In genomic region chr14:54995457-54996138, GRCm38 (mm10) we compare ENCODE assay signal across 11 mouse cellular contexts. TPM values are rescaled to one million over a fixed set of nuclear protein-coding genes. Genes with fewer than 3 reads are reported as not detected.
DNase-seq lines count a peak whose midpoint lies in the region; TF ChIP-seq lines count a peak whose summit lies in the region.
"Had no signal": no experiment of that assay in that cellular context is flagged by ENCODE, and none has a peak within 500 bp of the region (broad histone marks: within the 10 kb centered on the region; RNA-seq: fewer than 3 reads in every experiment).

No protein-coding gene starts in this region.

- H3K36me3 ChIP-seq in heart, adult 2 months (ENCODE audit: control insufficient read depth, insufficient read depth, low read length) = no peaks in the 10 kb centered on the region

- TF ChIP-seq EP300 in heart, adult 2 months (IDR thresholded peaks at IDR 0.05; ENCODE audit: insufficient read depth, low read depth, low read length) = peak; percentile 49; the same call in 1 of the 2 replicates

- no peak for TF ChIP-seq CTCF in heart, adult 2 months (IDR thresholded peaks at IDR 0.05)

- peak overlapping the region; percentile 75; the same call in 1 of the 2 replicates for H3K27ac ChIP-seq in heart, adult 2 months

- no peaks in the 10 kb centered on the region; the same call in 1 of the 2 replicates for H3K4me1 ChIP-seq in heart, adult 2 months (ENCODE audit: control insufficient read depth, insufficient read depth, low read length)

- no peaks in the 10 kb centered on the region for H3K27me3 ChIP-seq in heart, adult 2 months (ENCODE audit: control insufficient read depth, insufficient read depth, low read length)

- no peak for DNase-seq in heart, adult 2 months
- no peak for DNase-seq in heart, postnatal 25 days (ENCODE audit: low spot score)
- DNase-seq in frontal cortex, postnatal 10 days (ENCODE audit: low spot score in 2 of 2) = peak; percentile 44 to 54
- peak; percentile 44 to 60 for DNase-seq in layer of hippocampus, postnatal 25 days (ENCODE audit: extremely low spot score in 1 of 2, low spot score in 1 of 2)
- DNase-seq in retina, postnatal 1 day = peak; percentile 76
- DNase-seq in thymus, postnatal 25 days = no peak
- no peak for DNase-seq in urinary bladder, postnatal 10 days (ENCODE audit: low spot score)
- DNase-seq in cerebellum, postnatal 36 days = no peak
- DNase-seq: adrenal gland, adult 2 months had no signal

- intact Hi-C loops in heart, adult 2 months (cut with DNase I) = no loop called here
- intact Hi-C loops in heart, postnatal 25 days (cut with DNase I) = no loop called here

- peak; percentile 74 for TF ChIP-seq POLR2A in heart, adult 2 months (IDR thresholded peaks at IDR 0.05; ENCODE audit: insufficient read depth, low read depth, low read length)

- 36% methylated on average over 14 of the region's 14 CpGs for WGBS in heart, adult 2 months

- no peak overlapping the region for H3K9ac ChIP-seq in heart, adult 2 months (ENCODE audit: low read depth, low read length)

- H3K79me2 ChIP-seq in heart, adult 2 months (replicated peaks; ENCODE audit: control insufficient read depth, insufficient read depth, low read length) = no peaks in the 10 kb centered on the region

- no peak overlapping the region for H3K4me3 ChIP-seq in heart, adult 2 months

RNA-seq across cellular contexts. Expression of gene Myh7, which starts 1.2 kb away (rescaled TPM):
- 1,000 to 10,000 TPM; 1,935 to 2,240 TPM for total RNA-seq in heart, adult 2 months (2021)
- 19.8 and 29.5 TPM in 2 replicates for polyA plus RNA-seq in heart, adult 2 months (2012; rRNA removed)
- 1,000 to 10,000 TPM; 2,164 to 2,361 TPM for total RNA-seq in heart, postnatal 25 days (2021)
- total RNA-seq in layer of hippocampus, postnatal 25 days (2021) = 10 to 100 TPM in 1 of 2 experiments, 1 to 10 TPM in 1; 7.8 to 10.3 TPM
- total RNA-seq: adrenal gland, adult 2 months had no signal
- polyA plus RNA-seq: adrenal gland, adult 2 months had no signal

RNA-seq across cellular contexts. Expression of gene Gm17428, which starts 18.9 kb away (rescaled TPM):
- total RNA-seq in heart, adult 2 months (2021) = not detected
- not detected in 2 replicates for polyA plus RNA-seq in heart, adult 2 months (2012; rRNA removed)
- not detected for total RNA-seq in heart, postnatal 25 days (2021)
- not detected for total RNA-seq in layer of hippocampus, postnatal 25 days (2021)
- total RNA-seq: adrenal gland, adult 2 months had no signal
- polyA plus RNA-seq: adrenal gland, adult 2 months; gonadal fat pad, adult 2 months; lung, embryonic 16.5 days had no signal

RNA-seq across cellular contexts. Expression of gene Ngdn, which starts 19.7 kb away (rescaled TPM):
- total RNA-seq in heart, adult 2 months (2021) = 10 to 100 TPM; 25.9 to 28.9 TPM
- polyA plus RNA-seq in heart, adult 2 months (2012; rRNA removed) = 10.1 and 19.6 TPM in 2 replicates
- total RNA-seq in heart, postnatal 25 days (2021) = 10 to 100 TPM; 26.0 to 27.0 TPM
- 10 to 100 TPM; 31.4 to 31.8 TPM for total RNA-seq in layer of hippocampus, postnatal 25 days (2021)

RNA-seq across cellular contexts. Expression of gene Myh6, which starts 28.9 kb away (rescaled TPM):
- over 10,000 TPM; 19,033 to 21,149 TPM for total RNA-seq in heart, adult 2 months (2021)
- 6,249 and 7,266 TPM in 2 replicates for polyA plus RNA-seq in heart, adult 2 months (2012; rRNA removed)
- total RNA-seq in heart, postnatal 25 days (2021) = over 10,000 TPM; 23,221 to 24,394 TPM
- total RNA-seq in layer of hippocampus, postnatal 25 days (2021) = 1 to 10 TPM; 1.4 to 4.8 TPM
- total RNA-seq: adrenal gland, adult 2 months had no signal
- polyA plus RNA-seq: adrenal gland, adult 2 months; gonadal fat pad, adult 2 months had no signal

RNA-seq across cellular contexts. Expression of gene Cmtm5, which starts 59.5 kb away (rescaled TPM):
- under 1 TPM in 1 of 2 experiments, not detected in 1; 0.30 TPM for total RNA-seq in heart, adult 2 months (2021)
- polyA plus RNA-seq in heart, adult 2 months (2012; rRNA removed) = 1.8 and 2.9 TPM in 2 replicates
- under 1 TPM; 0.29 to 0.36 TPM for total RNA-seq in heart, postnatal 25 days (2021)
- total RNA-seq in layer of hippocampus, postnatal 25 days (2021) = 10 to 100 TPM; 75.4 to 89.3 TPM

Comparison
In these comparisons a context has a peak if more than half of its experiments do, and no peak if none do; other contexts are left out.
1. DNase-seq: peak in frontal cortex, postnatal 10 days (2 of 2), layer of hippocampus, postnatal 25 days (2 of 2) and retina, postnatal 1 day (single experiment); none in heart, adult 2 months (0 of 2), heart, postnatal 25 days (single experiment), thymus, postnatal 25 days (single experiment), urinary bladder, postnatal 10 days (single experiment) and cerebellum, postnatal 36 days (0 of 2).
2. RNA of gene Myh7, which starts 1.2 kb away (total RNA-seq): 2,164 to 2,361 TPM in heart, postnatal 25 days and 1,935 to 2,240 TPM in heart, adult 2 months; 7.8 to 10.3 TPM in layer of hippocampus, postnatal 25 days; every median in the first group is over 100 times any median in the second.